ENCODE assay signal across 8 mouse cellular contexts in the genomic region with DNA sequence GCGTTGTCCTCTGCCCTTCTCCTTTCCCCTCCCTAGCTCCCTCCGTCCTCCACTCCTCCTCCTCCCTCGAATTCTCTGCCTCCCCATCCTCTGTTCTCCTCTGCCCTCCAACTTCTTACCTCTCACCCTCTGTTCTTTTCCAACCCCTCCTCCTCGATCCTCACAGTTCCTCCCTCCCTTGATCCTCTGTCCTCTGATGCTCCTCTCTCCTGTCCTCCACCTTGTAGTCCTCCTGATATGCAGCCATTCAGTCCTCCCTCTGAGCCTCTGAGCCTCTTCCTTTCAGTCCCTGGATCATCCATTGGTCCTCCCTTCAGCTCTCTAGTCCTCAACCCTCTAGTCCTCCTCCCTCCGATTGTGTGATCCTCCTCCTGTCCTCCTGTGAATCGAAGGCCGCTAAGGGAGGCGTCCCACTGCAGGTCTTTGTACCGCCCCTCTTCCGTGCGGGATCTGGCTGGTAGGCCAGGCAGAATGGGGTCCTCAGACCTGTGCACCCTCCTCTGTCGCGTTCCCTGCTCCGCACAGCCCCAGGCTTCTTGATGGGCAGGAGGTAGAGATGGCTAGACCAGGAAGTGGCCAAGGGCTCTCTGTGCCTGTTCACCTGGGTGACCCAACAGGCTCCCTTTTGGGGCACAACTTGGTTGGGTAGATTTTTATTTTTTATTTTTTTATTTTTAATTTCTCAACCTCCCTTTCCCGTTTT. TPM values are rescaled to one million over a fixed set of nuclear protein-coding genes. Genes with fewer than 3 reads are reported as not detected.
DNase-seq lines count a peak whose midpoint lies in the region; ATAC-seq lines count a peak whose summit lies in the region.

No protein-coding gene starts in this region.

- no peaks in the 10 kb centered on the region for H3K9me3 ChIP-seq in lung, embryonic 16.5 days (ENCODE audit: control insufficient read depth, low read length)
- no peaks in the 10 kb centered on the region for H3K9me3 ChIP-seq in heart, embryonic 16.5 days (replicated peaks; ENCODE audit: control insufficient read depth, low read length)
- H3K9me3 ChIP-seq in midbrain, embryonic 10.5 days (replicated peaks), result no peaks in the 10 kb centered on the region

- no peak for DNase-seq in lung, postnatal 36 days
- peak; percentile 62 for DNase-seq in cerebellum, adult 9-10 months
- DNase-seq in midbrain, embryonic 10.5 days (ENCODE audit: low spot score), result no peak
- no peak for DNase-seq in natural killer cell, adult 2 months (ENCODE audit: low spot score in 2 of 2)
- DNase-seq in left cerebral cortex, postnatal 10 days (ENCODE audit: extremely low spot score in 1 of 2, low spot score in 2 of 2), result no peak
- DNase-seq in urinary bladder, postnatal 36 days (ENCODE audit: low spot score in 2 of 2), result no peak

- peak overlapping the region; percentile 63 for H3K4me2 ChIP-seq in lung, embryonic 16.5 days (ENCODE audit: low read depth, low read length)
- peak overlapping the region; percentile 83 for H3K4me2 ChIP-seq in heart, embryonic 16.5 days (ENCODE audit: low read depth, low read length)

- peak overlapping the region; percentile 72 for H3K9ac ChIP-seq in lung, embryonic 16.5 days (ENCODE audit: low read length)
- peak overlapping the region; percentile 84 for H3K9ac ChIP-seq in heart, embryonic 16.5 days (ENCODE audit: low read length)

- peak overlapping the region; percentile 37; the same call in 1 of the 2 replicates for H3K27ac ChIP-seq in lung, embryonic 16.5 days (ENCODE audit: low read length)
- peak overlapping the region; percentile 79 for H3K27ac ChIP-seq in heart, embryonic 16.5 days (ENCODE audit: low read length)
- H3K27ac ChIP-seq in midbrain, embryonic 10.5 days (replicated peaks), result peak overlapping the region; percentile 89

- H3K4me1 ChIP-seq in lung, embryonic 16.5 days (replicated peaks; ENCODE audit: control insufficient read depth, insufficient read depth, low read length), result peaks cover 10% of the 10 kb centered on the region
- peaks cover 6% of the 10 kb centered on the region for H3K4me1 ChIP-seq in heart, embryonic 16.5 days (ENCODE audit: control insufficient read depth, insufficient read depth, low read length)
- peaks cover 30% of the 10 kb centered on the region for H3K4me1 ChIP-seq in midbrain, embryonic 10.5 days

- no peak for ATAC-seq in lung, embryonic 16.5 days (ENCODE audit: low read depth)
- ATAC-seq in heart, embryonic 16.5 days (replicated peaks; ENCODE audit: extremely low read depth, insufficient read depth, low FRiP score), result peak; percentile 8; the same call in 1 of the 2 replicates

- 8% methylated on average over 15 of the region's 15 CpGs for WGBS in lung, embryonic 16.5 days
- 10% methylated on average over 15 of the region's 15 CpGs for WGBS in heart, embryonic 16.5 days
- whole genome bisulfite sequencing in midbrain, embryonic 10.5 days, result 8% methylated on average over 15 of the region's 15 CpGs

- H3K36me3 ChIP-seq in lung, embryonic 16.5 days (ENCODE audit: control insufficient read depth, insufficient read depth, low read length), result no peaks in the 10 kb centered on the region
- H3K36me3 ChIP-seq in heart, embryonic 16.5 days (ENCODE audit: control insufficient read depth, insufficient read depth), result peaks cover 4% of the 10 kb centered on the region; the same call in 1 of the 2 replicates
- peaks cover 59% of the 10 kb centered on the region for H3K36me3 ChIP-seq in midbrain, embryonic 10.5 days

- H3K27me3 ChIP-seq in lung, embryonic 16.5 days (ENCODE audit: control insufficient read depth, insufficient read depth, low read depth, low read length), result no peaks in the 10 kb centered on the region
- H3K27me3 ChIP-seq in heart, embryonic 16.5 days (ENCODE audit: control insufficient read depth, insufficient read depth, low read length), result no peaks in the 10 kb centered on the region
- H3K27me3 ChIP-seq in midbrain, embryonic 10.5 days (ENCODE audit: low read depth, poor library complexity, severe bottlenecking), result no peaks in the 10 kb centered on the region

- intact Hi-C loops in left cerebral cortex, postnatal 10 days (cut with DNase I), result loop anchor here (5.0 kb wide), 1 partner anchor 73 kb away; no protein-coding TSS in a partner anchor

- peak overlapping the region; percentile 72 for H3K4me3 ChIP-seq in lung, embryonic 16.5 days (ENCODE audit: low read length)
- H3K4me3 ChIP-seq in heart, embryonic 16.5 days (ENCODE audit: low read length), result peak overlapping the region; percentile 80
- peak overlapping the region; percentile 81 for H3K4me3 ChIP-seq in midbrain, embryonic 10.5 days

RNA-seq across cellular contexts. Expression of a gene that starts 0.7 kb away (rescaled TPM):
- 6.9 and 7.2 TPM in 2 replicates for polyA plus RNA-seq in lung, embryonic 16.5 days (2015; fragmentation: Nextera tagmentation; extraction: Ambion mirVana)
- polyA plus RNA-seq in heart, embryonic 16.5 days (2015; fragmentation: Nextera tagmentation; extraction: Ambion mirVana), result 5.1 and 6.1 TPM in 2 replicates
- polyA plus RNA-seq in midbrain, embryonic 10.5 days (2016; fragmentation: Nextera tagmentation; extraction: Ambion mirVana), result 11.3 and 11.7 TPM in 2 replicates
- total RNA-seq in left cerebral cortex, postnatal 10 days (2021), result 10 to 100 TPM; 18.6 to 19.3 TPM

RNA-seq across cellular contexts. Expression of a gene that starts 0.8 kb away (rescaled TPM):
- 1.8 and 2.1 TPM in 2 replicates for polyA plus RNA-seq in lung, embryonic 16.5 days (2015; fragmentation: Nextera tagmentation; extraction: Ambion mirVana)
- polyA plus RNA-seq in heart, embryonic 16.5 days (2015; fragmentation: Nextera tagmentation; extraction: Ambion mirVana), result 0.96 and 1.2 TPM in 2 replicates
- polyA plus RNA-seq in midbrain, embryonic 10.5 days (2016; fragmentation: Nextera tagmentation; extraction: Ambion mirVana), result 5.0 and 7.2 TPM in 2 replicates
- 100 to 1,000 TPM; 104 to 105 TPM for total RNA-seq in left cerebral cortex, postnatal 10 days (2021)

Comparison
In these comparisons a context has a peak if more than half of its experiments do, and no peak if none do; other contexts are left out.
1. H3K27ac ChIP-seq: peak in every context shown above with its lines; median percentile 89 in midbrain, embryonic 10.5 days; 79 in heart, embryonic 16.5 days; 37 in lung, embryonic 16.5 days.